Mouse (Mus musculus) gastrocnemius, postnatal 4 days (tissue): ENCODE measurements around the gene Ssxb10. TPM values are rescaled to one million over a fixed set of nuclear protein-coding genes. Genes with fewer than 3 reads are reported as not detected.
A peak's percentile ranks its signal among the peaks of the same experiment; 100 is the strongest.
"Not testable (repeated sequence)": the region's sequence is repeated elsewhere in the genome, so short reads cannot be mapped to it uniquely, and the experiment has no call there.

ENCODE experiments used
- DNase-seq, 2 experiments: peaks; one replicate each; pipeline ENCODE4 v3.0.0; 2021 to 2022; ENCODE audit warnings: low spot score in 2 of 2, mixed read lengths in 2 of 2
- long read RNA-seq, 2 experiments: library from polyadenylated mRNA; stranded (forward); transcript quantifications; one replicate each; pipeline ENCODE4 v2.0.0; 2021
- total RNA-seq, 2 experiments: library from RNA; stranded (reverse); gene quantifications; 2 replicates each; pipeline ENCODE4 v1.2.3; 2021

Ssxb10 gene
- total RNA-seq: not detected
- long read RNA-seq, experiment 1: 0 reads
- long read RNA-seq, experiment 2: 0 reads

DNA sequence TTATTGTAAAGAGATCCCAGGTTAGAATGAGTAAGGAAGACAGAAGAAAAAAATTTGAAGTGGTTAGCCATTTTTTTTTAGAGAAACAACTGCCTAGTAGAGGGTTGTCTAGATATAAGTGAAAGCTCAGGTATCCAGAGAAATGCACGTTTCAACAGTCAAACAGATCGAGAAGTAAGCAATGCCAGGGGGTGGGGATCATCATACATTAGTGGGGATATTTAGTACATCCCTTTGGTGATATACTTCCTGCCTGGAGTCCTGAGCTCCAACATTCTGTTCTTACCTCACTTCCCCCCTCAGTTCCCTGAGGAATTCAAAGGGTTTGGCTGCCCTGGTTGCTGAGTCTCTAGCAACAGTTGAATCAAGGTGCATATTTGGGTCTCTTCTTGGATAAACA lies at the start of gene Ssxb10:
Gene Ssxb10, plus strand, starts transcription at position 301 of the 400 bp plus-strand sequence.
- no peak for DNase-seq

DNA sequence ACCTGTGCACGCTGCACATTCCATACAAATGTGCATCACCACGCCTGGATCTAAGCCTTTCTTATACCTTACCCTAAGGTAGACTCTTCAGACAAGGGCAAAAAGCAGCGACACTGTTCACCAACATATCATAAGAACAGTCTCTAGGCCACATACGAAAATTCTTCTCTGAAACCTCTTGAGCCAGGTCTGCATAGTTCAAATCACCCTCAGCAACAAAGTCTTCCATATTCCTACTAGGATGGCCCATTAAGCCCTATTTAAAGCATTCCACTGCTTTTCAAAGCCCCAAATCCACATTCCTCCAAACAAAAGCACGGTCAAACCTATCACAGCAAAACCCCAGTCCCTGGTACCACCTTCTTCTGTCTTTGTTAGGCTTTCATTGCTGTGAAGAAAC lies 38.6 kb upstream of the Ssxb10 start:
- no peak for DNase-seq

DNA sequence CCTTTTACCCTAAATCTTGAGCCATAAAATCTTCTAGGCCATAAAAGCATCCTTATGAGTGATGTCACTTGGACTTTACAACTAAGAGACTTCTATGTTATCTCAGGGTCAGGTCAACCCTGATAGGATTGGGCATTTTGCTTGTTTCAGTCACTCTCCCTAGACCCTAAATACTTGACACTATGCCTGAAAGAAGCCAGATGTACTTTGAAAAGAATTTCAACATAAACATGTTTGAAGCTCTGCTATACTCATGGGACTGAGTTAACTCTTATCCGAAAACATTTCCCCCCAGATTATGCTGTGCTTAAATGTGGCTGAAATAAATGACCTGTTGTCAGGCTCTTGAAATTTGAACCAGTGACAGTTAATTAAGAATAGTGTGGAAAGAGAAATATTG lies 17.9 kb upstream of the Ssxb10 start:
- DNase-seq: no peak

DNA sequence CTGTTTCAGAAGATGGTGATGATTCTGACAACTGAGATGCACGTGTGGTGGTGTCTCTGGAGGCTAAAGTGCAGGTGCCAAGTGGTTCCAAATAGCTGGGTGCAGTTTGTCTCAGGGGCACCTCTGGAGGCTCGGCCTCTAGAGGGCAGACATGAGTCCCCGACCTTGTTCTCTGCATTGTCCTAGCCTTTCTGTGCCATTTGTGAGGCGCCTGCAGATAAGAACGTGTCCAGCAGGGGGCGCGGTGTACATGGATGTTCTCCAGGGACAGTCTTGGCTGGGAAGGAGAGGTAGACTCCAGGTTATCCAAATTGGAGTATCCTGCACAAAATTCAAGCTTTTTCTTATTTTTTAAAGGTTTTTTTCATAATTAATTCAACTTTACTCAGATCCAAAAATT lies 12.3 kb upstream of the Ssxb10 start:
- DNase-seq: peak in 1 of 2 experiments; percentile 8

DNA sequence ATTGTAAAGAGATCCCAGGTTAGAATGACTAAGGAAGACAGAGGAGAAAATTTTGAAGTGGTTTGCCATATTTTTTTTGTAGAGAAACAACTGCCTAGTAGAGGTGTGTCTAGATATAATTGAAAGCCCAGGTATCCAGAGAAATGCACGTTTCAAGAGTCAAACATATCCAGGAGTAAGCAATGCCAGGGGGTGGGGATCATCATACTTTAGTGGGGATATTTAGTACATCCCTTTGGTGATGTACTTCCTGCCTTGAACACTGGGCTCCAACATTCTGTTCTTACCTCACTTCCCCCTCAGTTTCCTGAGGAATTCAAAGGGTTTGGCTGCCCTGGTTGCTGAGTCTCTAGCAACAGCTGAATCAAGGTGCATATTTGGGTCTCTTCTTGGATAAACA lies 39.5 kb downstream of the Ssxb10 start, which contains the start of gene Ssxb9:
Gene Ssxb9, plus strand, starts transcription at position 301 of the 400 bp plus-strand sequence.
- DNase-seq: not testable (repeated sequence)

Other genes with a start within 250 kb of the Ssxb10 start
- 1 to 10 TPM; 2.8 TPM for gene Was, start 236.9 kb upstream of the Ssxb10 start, total RNA-seq
- gene Wdr13, start 194.5 kb upstream of the Ssxb10 start, total RNA-seq: 10 to 100 TPM; 29.5 to 34.2 TPM
- gene Rbm3, start 181.5 kb upstream of the Ssxb10 start, total RNA-seq: 100 to 1,000 TPM; 359 to 459 TPM
- gene Tbc1d25, start 151.2 kb upstream of the Ssxb10 start, total RNA-seq: 1 to 10 TPM; 4.6 to 6.1 TPM
- gene Ebp, start 133.9 kb upstream of the Ssxb10 start, total RNA-seq: 10 to 100 TPM; 22.3 to 24.1 TPM
- 1 to 10 TPM; 4.2 to 5.4 TPM for gene Porcn, start 120.9 kb upstream of the Ssxb10 start, total RNA-seq
- 10 to 100 TPM; 13.4 to 14.8 TPM for gene Ftsj1, start 75.0 kb upstream of the Ssxb10 start, total RNA-seq
- gene Slc38a5, start 56.3 kb upstream of the Ssxb10 start, total RNA-seq: under 1 TPM in 1 of 2 experiments, not detected in 1; 0.36 TPM
- not detected for gene Ssxb9, start 39.6 kb downstream of the Ssxb10 start, total RNA-seq
- gene Ssxb1, start 85.9 kb downstream of the Ssxb10 start, total RNA-seq: not detected
- gene Ssxb2, start 134.3 kb downstream of the Ssxb10 start, total RNA-seq: not detected
- not detected for gene Gm14459, start 197.5 kb downstream of the Ssxb10 start, total RNA-seq
- not detected for gene Ssxb6, start 220.8 kb downstream of the Ssxb10 start, total RNA-seq